Mouse (Mus musculus) frontal cortex, postnatal 25 days (tissue): ENCODE measurements around the gene Pcf11.
A peak's percentile ranks its signal among the peaks of the same experiment; 100 is the strongest.

Source experiments
- DNase-seq, 2 experiments: peaks; one replicate each; pipeline ENCODE4 v3.0.0; 2022; ENCODE audit warnings: low spot score in 2 of 2

The Pcf11 gene

GRCm38 (mm10) chr7:92669507-92670471 is at the start of gene Pcf11:
Gene Pcf11 (minus strand): TSS chr7:92669934.
- peak; percentile 91 to 93 for DNase-seq

GRCm38 (mm10) chr7:92715055-92715454 is 45.3 kb upstream of the Pcf11 start:
- no peak for DNase-seq

- DNase-seq, result no peak
Measured at GRCm38 (mm10) chr7:92711593-92711992, 41.9 kb upstream of the Pcf11 start.

DNA sequence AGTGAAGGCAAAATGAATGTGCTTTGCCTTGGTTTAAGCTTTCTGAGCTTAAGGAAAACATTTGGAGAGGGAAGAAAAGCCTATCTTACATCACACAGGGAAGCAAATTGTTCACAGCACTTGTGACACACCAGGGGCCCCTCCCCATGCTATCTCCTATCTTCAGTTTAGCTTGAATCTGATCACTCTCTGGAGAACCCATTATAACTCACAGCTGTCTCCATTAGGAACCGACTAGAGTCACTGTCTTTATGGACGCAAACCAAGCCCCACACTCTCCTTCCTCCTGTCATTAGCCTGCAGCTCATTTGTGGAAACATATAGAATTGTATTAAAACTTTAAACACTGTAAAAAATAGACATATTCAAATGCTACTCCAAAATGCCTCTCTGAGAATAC is 39.8 kb upstream of the Pcf11 start:
- no peak for DNase-seq

DNA sequence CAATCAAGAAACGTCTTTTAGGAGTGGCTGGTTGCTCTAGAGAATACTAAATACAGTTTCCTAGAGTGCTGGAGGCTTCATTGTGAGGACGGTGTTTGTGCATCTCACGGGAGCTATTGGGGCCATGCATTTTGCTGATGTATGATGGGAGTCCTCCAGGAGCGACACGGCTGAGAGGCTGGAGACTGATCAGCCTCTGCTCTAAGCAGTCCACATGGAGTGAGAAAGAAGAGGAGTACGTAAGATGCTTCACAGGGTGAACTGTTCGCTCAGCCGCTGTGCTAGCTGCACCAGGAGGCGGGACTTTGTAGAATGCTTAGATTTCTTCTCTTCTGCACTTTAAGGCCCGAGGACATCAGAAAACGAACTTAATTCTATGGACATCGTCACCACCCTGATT is 37.0 kb upstream of the Pcf11 start:
- no peak for DNase-seq

- no peak for DNase-seq
Measured at GRCm38 (mm10) chr7:92705534-92705933, 35.8 kb upstream of the Pcf11 start.

GRCm38 (mm10) chr7:92703661-92704060 is 33.9 kb upstream of the Pcf11 start:
- no peak for DNase-seq

- DNase-seq, result no peak
Measured at GRCm38 (mm10) chr7:92698770-92699169, 29.0 kb upstream of the Pcf11 start.

DNA sequence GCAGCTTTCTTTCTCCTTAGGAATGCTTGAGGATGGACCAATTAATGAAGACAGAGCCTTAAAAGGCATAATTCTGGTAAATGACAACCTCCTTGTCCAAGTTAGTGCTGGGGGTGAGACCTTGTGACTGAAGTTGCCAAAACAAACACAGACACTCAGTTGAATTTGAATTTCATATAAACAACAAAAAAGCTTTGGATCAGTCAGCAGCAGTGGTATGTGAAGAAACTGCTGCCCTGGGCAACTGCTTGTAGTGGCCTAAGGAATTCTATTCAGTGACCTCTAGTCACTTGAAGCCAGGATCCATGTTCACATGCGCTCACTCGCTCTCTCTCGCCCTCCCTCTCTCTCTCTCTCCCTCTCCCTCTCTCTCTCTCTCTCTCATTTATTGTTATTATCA is 26.7 kb upstream of the Pcf11 start:
- no peak for DNase-seq

- no peak for DNase-seq
Measured at GRCm38 (mm10) chr7:92689101-92689500, 19.4 kb upstream of the Pcf11 start.

DNA sequence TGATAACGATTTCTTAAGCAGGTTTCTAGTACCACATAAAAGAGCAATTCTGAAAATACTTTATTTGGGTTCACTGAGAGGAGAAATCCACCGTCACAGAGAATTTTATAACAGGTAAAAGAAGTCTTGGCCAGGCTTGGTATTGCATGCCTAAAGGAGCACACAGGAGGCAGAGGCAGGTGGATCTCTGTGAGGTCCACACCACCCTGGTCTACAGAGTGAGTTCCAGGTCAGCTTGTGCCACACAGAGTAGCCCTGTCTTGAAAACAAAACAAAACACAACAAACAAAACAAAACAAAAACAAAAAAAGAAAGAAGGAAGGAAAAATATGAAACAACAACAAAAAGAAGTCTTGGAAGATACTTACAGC is 18.6 kb upstream of the Pcf11 start:
- DNase-seq, result no peak

DNA sequence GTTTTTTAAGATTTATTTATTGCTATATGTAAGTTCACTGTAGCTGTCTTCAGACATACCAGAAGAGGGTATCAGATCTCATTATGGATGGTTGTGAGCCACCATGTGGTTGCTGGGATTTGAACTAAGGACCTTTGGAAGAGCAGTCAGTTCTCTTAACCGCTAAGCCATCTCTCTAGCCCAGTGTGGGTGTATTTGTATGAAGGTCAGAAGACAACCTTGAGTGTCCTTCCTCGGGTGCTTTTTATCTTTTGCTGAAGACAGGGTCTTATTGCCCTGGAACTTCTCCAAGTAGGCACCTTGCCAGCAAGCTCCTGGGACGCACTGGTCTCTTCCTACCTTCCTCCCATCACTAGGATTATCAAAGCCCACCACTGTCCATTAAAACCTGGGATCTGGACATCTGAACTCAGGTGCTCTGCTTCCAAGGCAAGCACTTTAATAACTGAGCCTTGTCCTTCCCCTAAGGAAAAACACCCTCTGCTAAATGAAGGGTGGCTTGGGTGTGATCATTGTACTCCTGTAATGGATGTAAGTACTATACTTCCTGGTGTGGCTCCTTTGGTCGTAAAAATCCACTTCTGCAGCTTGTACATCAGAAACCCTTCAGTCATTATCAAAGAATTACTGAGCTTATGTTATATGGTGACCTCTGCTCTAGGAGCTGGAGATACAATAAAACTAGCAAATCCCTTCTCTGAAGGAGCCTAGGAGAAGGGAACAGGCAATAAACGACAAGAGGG is 18.0 kb upstream of the Pcf11 start:
- no peak for DNase-seq

- DNase-seq, result no peak
Measured at GRCm38 (mm10) chr7:92677346-92677745, 7.6 kb upstream of the Pcf11 start.

GRCm38 (mm10) chr7:92675131-92675530 is 5.4 kb upstream of the Pcf11 start:
- DNase-seq, result no peak

GRCm38 (mm10) chr7:92668791-92669506 is 785 bp downstream of the Pcf11 start:
- peak; percentile 27 to 38 for DNase-seq

GRCm38 (mm10) chr7:92666274-92666820 is 3.4 kb downstream of the Pcf11 start:
- no peak for DNase-seq

DNA sequence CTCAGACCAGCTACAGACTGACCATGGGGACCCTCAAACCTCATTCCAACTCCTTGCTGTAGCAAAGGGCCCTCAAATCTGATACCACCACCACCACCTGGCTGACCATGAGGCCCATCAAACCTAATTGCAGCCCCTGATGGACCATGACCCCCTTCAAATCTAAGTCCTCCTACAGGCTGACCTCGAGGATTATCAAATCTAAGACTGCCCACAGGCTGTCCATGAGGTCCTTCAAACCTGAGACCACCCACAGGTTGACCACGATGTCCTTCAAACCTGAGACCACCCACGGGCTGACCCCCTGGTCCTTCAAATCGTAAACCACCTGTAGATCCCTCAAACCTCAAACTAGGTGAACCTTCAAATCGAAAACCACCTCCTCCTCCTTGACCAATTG is 11.7 kb downstream of the Pcf11 start:
- no peak for DNase-seq

GRCm38 (mm10) chr7:92656386-92656785 is 13.3 kb downstream of the Pcf11 start:
- no peak for DNase-seq

- no peak for DNase-seq
Measured at GRCm38 (mm10) chr7:92653329-92653728, 16.4 kb downstream of the Pcf11 start.

- no peak for DNase-seq
Measured at GRCm38 (mm10) chr7:92647790-92648189, 21.9 kb downstream of the Pcf11 start.

- no peak for DNase-seq
Measured at GRCm38 (mm10) chr7:92642358-92642757, 27.4 kb downstream of the Pcf11 start.

GRCm38 (mm10) chr7:92638050-92638449 is 31.7 kb downstream of the Pcf11 start:
- no peak for DNase-seq
